In the genomic region with DNA sequence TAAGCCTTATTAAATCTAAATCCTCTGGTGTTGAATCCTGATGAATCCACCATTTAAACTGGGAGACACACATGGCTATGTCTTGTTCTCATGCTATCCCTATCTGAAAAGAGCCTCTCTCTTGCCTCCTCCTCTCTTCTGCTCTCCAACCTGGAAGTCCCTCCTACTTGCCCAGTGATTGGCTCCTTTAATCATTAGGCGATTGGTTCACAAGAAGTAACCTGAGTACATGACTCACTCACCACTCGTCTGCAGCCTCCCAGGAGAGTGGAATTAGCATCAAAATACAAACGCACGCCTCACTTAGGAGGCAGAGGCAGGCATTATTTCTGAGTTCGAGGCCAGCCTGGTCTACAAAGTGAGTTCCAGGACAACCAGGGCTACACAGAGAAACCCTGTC, we compare ENCODE assay signal across 26 mouse cellular contexts.
DNase-seq lines count a peak whose midpoint lies in the region; ATAC-seq and TF ChIP-seq lines count a peak whose summit lies in the region.
"Had no signal": no experiment of that assay in that cellular context is flagged by ENCODE, and none has a peak within 500 bp of the region (broad histone marks: within the 10 kb centered on the region; RNA-seq: fewer than 3 reads in every experiment).

No protein-coding gene starts in this region.

- no peaks in the 10 kb centered on the region for H3K36me3 ChIP-seq in ES-E14 (ENCODE audit: control insufficient read depth, insufficient read depth, low read length, poor library complexity, severe bottlenecking)
- H3K36me3 ChIP-seq: embryonic facial prominence, embryonic 13.5 days; embryonic facial prominence, embryonic 15.5 days; forebrain, embryonic 10.5 days; forebrain, embryonic 12.5 days had no signal

- no peak overlapping the region for H3K27ac ChIP-seq in ES-E14 (ENCODE audit: insufficient read depth, low read depth, low read length, poor library complexity, severe bottlenecking)
- H3K27ac ChIP-seq: embryonic facial prominence, embryonic 13.5 days; embryonic facial prominence, embryonic 15.5 days; forebrain, embryonic 10.5 days; forebrain, embryonic 12.5 days had no signal

- no peaks in the 10 kb centered on the region for H3K9me3 ChIP-seq in ES-E14 (ENCODE audit: control insufficient read depth, insufficient read depth, low read depth, low read length)
- H3K9me3 ChIP-seq: embryonic facial prominence, embryonic 13.5 days; embryonic facial prominence, embryonic 15.5 days; forebrain, embryonic 10.5 days; forebrain, embryonic 12.5 days had no signal

- no peaks in the 10 kb centered on the region for H3K4me1 ChIP-seq in ES-E14 (ENCODE audit: control insufficient read depth in 2 of 2, insufficient read depth in 2 of 2, low read length in 2 of 2, poor library complexity in 1 of 2)
- H3K4me1 ChIP-seq: embryonic facial prominence, embryonic 13.5 days; embryonic facial prominence, embryonic 15.5 days; forebrain, embryonic 10.5 days; forebrain, embryonic 12.5 days had no signal

- no peak for ATAC-seq in megakaryocyte, adult 5-6 weeks (ENCODE audit: poor library complexity, severe bottlenecking)
- ATAC-seq: activated CD4-positive, CD25-positive, alpha-beta regulatory T cell, adult 4 months; CD4-positive, CD25-positive, alpha-beta regulatory T cell, adult 4 months; forebrain, embryonic 14.5 days; forebrain, embryonic 16.5 days had no signal

- in situ Hi-C loops in ES-E14 (cut with MboI; ENCODE audit: low sequenced_read_pairs in 2 of 2, unreplicated experiment in 2 of 2), result no loop called here

- no peak overlapping the region for H3K4me3 ChIP-seq in ES-E14 (ENCODE audit: insufficient read depth in 1 of 2, low read depth in 1 of 2, low read length in 2 of 2, poor library complexity in 1 of 2, severe bottlenecking in 1 of 2)
- H3K4me3 ChIP-seq: embryonic facial prominence, embryonic 13.5 days; embryonic facial prominence, embryonic 15.5 days; erythroblast, embryonic 14.5 days; forebrain, embryonic 10.5 days; forebrain, embryonic 12.5 days had no signal

- DNase-seq in heart, adult 11 months, result peak; percentile 33
- no peak for DNase-seq in heart, adult 18-20 months
- peak; percentile 0 for DNase-seq in ES-E14 (ENCODE audit: low read depth, low spot score)
- DNase-seq in WW6 (ENCODE audit: low read depth, low spot score), result peak; percentile 5
- no peak for DNase-seq in kidney, adult 18-20 months
- DNase-seq in cerebellum, adult 8-10 months, result no peak
- DNase-seq: adrenal gland, adult 8-10 months; adrenal gland, postnatal 14 days; adrenal gland, postnatal 36 days; B cell, adult 2 months; cerebellum, adult 11-12 months; cerebellum, adult 2 months; cerebellum, adult 9-11 months; cerebellum, postnatal 14 days; cerebellum, postnatal 36 days; embryo, embryonic 11 days had no signal

- no peak overlapping the region for H3K9ac ChIP-seq in ES-E14 (ENCODE audit: insufficient read depth, low read depth, low read length, poor library complexity, severe bottlenecking)
- H3K9ac ChIP-seq: embryonic facial prominence, embryonic 13.5 days; embryonic facial prominence, embryonic 15.5 days; forebrain, embryonic 12.5 days had no signal

TF ChIP-seq in ES-E14, 5 proteins besides CTCF, POLR2A, EP300 and RAD21:
- TF ChIP-seq HCFC1 (IDR thresholded peaks at IDR 0.05; ENCODE audit: borderline replicate concordance, insufficient read depth, low read length) (no peak), MAFK (IDR thresholded peaks at IDR 0.05; ENCODE audit: insufficient read depth, low read depth, low read length) (no peak), ZC3H11A (IDR thresholded peaks at IDR 0.05; ENCODE audit: borderline replicate concordance, low read depth, low read length) (no peak), CHD2 (IDR thresholded peaks at IDR 0.05; ENCODE audit: low read depth, low read length) (no peak), ZNF384 (IDR thresholded peaks at IDR 0.05; ENCODE audit: low read depth, low read length) (no peak)

Comparison
In these comparisons a context has a peak if more than half of its experiments do, and no peak if none do; other contexts are left out.
1. DNase-seq: peak in heart, adult 11 months (single experiment), ES-E14 (single experiment) and WW6 (single experiment); none in heart, adult 18-20 months (0 of 2), kidney, adult 18-20 months (single experiment) and cerebellum, adult 8-10 months (single experiment).